Mouse (Mus musculus) CH12.LX (cell line): ENCODE results near the gene Syt12. TPM values are rescaled to one million over a fixed set of nuclear protein-coding genes. Genes with fewer than 3 reads are reported as not detected.

Source experiments
- DNase-seq: peaks from one replicate; pipeline ENCODE4 v3.0.0-alpha.2; 2013; ENCODE audit errors: extremely low read depth
- H3K27ac ChIP-seq: 2 replicates; pipeline ENCODE4 v1.5.1; 2012; ENCODE audit warnings: low read depth, mild to moderate bottlenecking, control low read depth, moderate library complexity; ENCODE audit not compliant: insufficient read depth
- H3K27me3 ChIP-seq: replicated peaks from 2 replicates; pipeline ENCODE3; 2012; ENCODE audit warnings: inconsistent platforms
- H3K36me3 ChIP-seq, 2 experiments: replicated peaks in 1 of 2; 2 replicates each; pipeline versions ENCODE3 to v1.6.1; 2012; ENCODE audit warnings: inconsistent platforms in 1 of 2, low read length in 1 of 2, mild to moderate bottlenecking in 1 of 2, mixed read lengths in 1 of 2, moderate library complexity in 1 of 2; ENCODE audit not compliant: control insufficient read depth in 1 of 2, insufficient read depth in 1 of 2
- H3K4me1 ChIP-seq, 2 experiments: 2 replicates each; pipeline ENCODE4 v1.6.1; 2012; ENCODE audit warnings: inconsistent platforms in 1 of 2, moderate library complexity in 1 of 2; ENCODE audit not compliant: insufficient read depth in 2 of 2, control insufficient read depth in 1 of 2
- H3K4me2 ChIP-seq: 2 replicates; pipeline ENCODE4 v1.6.1; 2012; ENCODE audit warnings: low read depth, mild to moderate bottlenecking, control low read depth; ENCODE audit not compliant: poor library complexity, insufficient read depth, severe bottlenecking
- H3K4me3 ChIP-seq, 3 experiments: fragments of 150-350 bp in 1 of 3; sonication (generic) in 1 of 3; replicated peaks in 1 of 3; 2 replicates each; pipeline versions ENCODE3 to v1.5.1; 2011 to 2012; ENCODE audit warnings: low read depth in 2 of 3, low read length in 2 of 3, mild to moderate bottlenecking in 2 of 3, moderate library complexity in 2 of 3, control low read depth in 1 of 3, improper control_type of control experiment in 1 of 3, inconsistent platforms in 1 of 3, mixed read lengths in 1 of 3; ENCODE audit not compliant: poor library complexity in 1 of 3
- H3K79me2 ChIP-seq: replicated peaks from 2 replicates; pipeline ENCODE4 v1.6.1; 2012; ENCODE audit warnings: mild to moderate bottlenecking, moderate library complexity; ENCODE audit not compliant: control insufficient read depth, poor library complexity, insufficient read depth, severe bottlenecking; ENCODE audit errors: extremely low read depth
- H3K9ac ChIP-seq: 2 replicates; pipeline ENCODE4 v1.6.1; 2012; ENCODE audit warnings: low read depth, mild to moderate bottlenecking, control low read depth, moderate library complexity; ENCODE audit not compliant: insufficient read depth
- H3K9me3 ChIP-seq: replicated peaks from 2 replicates; pipeline ENCODE3; 2012; ENCODE audit warnings: low read length, inconsistent platforms, mixed read lengths
- CHD2 ChIP-seq: IDR thresholded peaks from 2 replicates; pipeline ENCODE4 v1.6.1; 2011; ENCODE audit warnings: low read length, improper control_type of control experiment
- CTCF ChIP-seq, 2 experiments: IDR thresholded peaks in 1 of 2; conservative IDR thresholded peaks in 1 of 2; 2 replicates each; pipeline ENCODE4 v1.5.1; 2011 to 2012; ENCODE audit warnings: low read depth in 2 of 2, low read length in 2 of 2, improper control_type of control experiment in 1 of 2, inconsistent platforms in 1 of 2, mild to moderate bottlenecking in 1 of 2, moderate library complexity in 1 of 2
- EP300 ChIP-seq: IDR thresholded peaks from 2 replicates; pipeline ENCODE4 v1.6.1; 2011; ENCODE audit warnings: low read length, improper control_type of control experiment
- GABPA ChIP-seq: IDR thresholded peaks from 2 replicates; pipeline ENCODE4 v1.6.1; 2012; ENCODE audit warnings: low read depth, low read length, improper control_type of control experiment, inconsistent platforms; ENCODE audit not compliant: insufficient replicate concordance
- IRF4 ChIP-seq: IDR thresholded peaks from 2 replicates; pipeline ENCODE4 v1.6.1; 2014; ENCODE audit warnings: low read depth, mild to moderate bottlenecking, inconsistent platforms, low read length, improper control_type of control experiment
- MAFK ChIP-seq: IDR thresholded peaks from 2 replicates; pipeline ENCODE4 v1.6.1; 2011; ENCODE audit warnings: low read length, improper control_type of control experiment; ENCODE audit not compliant: insufficient replicate concordance
- MAX ChIP-seq: IDR thresholded peaks from 2 replicates; pipeline ENCODE4 v1.6.1; 2011; ENCODE audit warnings: low read length, improper control_type of control experiment
- MEF2A ChIP-seq: IDR thresholded peaks from 2 replicates; pipeline ENCODE4 v1.6.1; 2014; ENCODE audit warnings: low read depth, mild to moderate bottlenecking, inconsistent platforms, low read length, improper control_type of control experiment, borderline replicate concordance
- MXI1 ChIP-seq: IDR thresholded peaks from 2 replicates; pipeline ENCODE4 v1.6.1; 2011; ENCODE audit warnings: mild to moderate bottlenecking, low read depth, low read length, improper control_type of control experiment
- MYC ChIP-seq: IDR thresholded peaks from 2 replicates; pipeline ENCODE4 v1.6.1; 2011; ENCODE audit warnings: low read depth, mild to moderate bottlenecking, improper control_type of control experiment, low read length
- NELFE ChIP-seq: IDR thresholded peaks from 2 replicates; pipeline ENCODE4 v1.6.1; 2011; ENCODE audit warnings: low read depth, low read length, improper control_type of control experiment
- NRF1 ChIP-seq: IDR thresholded peaks from 2 replicates; pipeline ENCODE4 v1.6.1; 2014; ENCODE audit warnings: low read depth, mild to moderate bottlenecking, inconsistent platforms, low read length, improper control_type of control experiment, moderate library complexity
- PAX5 ChIP-seq: IDR thresholded peaks from 2 replicates; pipeline ENCODE4 v1.6.1; 2012; ENCODE audit warnings: low read length, inconsistent platforms, mixed read lengths
- POLR2AphosphoS2 ChIP-seq: IDR thresholded peaks from 2 replicates; pipeline ENCODE4 v1.6.1; 2011; ENCODE audit warnings: low read depth, low read length, improper control_type of control experiment
- RAD21 ChIP-seq: IDR thresholded peaks from 2 replicates; pipeline ENCODE4 v1.6.1; 2011; ENCODE audit warnings: low read depth, mild to moderate bottlenecking, low read length, improper control_type of control experiment, moderate library complexity
- RCOR1 ChIP-seq: conservative IDR thresholded peaks from 2 replicates; pipeline ENCODE4 v1.6.1; 2012; ENCODE audit warnings: low read depth, mild to moderate bottlenecking, inconsistent platforms, low read length, improper control_type of control experiment
- SIN3A ChIP-seq: IDR thresholded peaks from 2 replicates; pipeline ENCODE4 v1.6.1; 2012; ENCODE audit warnings: low read length, improper control_type of control experiment, inconsistent platforms
- TBP ChIP-seq: conservative IDR thresholded peaks from 2 replicates; pipeline ENCODE4 v1.6.1; 2011; ENCODE audit warnings: low read depth, low read length, improper control_type of control experiment
- USF2 ChIP-seq: conservative IDR thresholded peaks from 2 replicates; pipeline ENCODE4 v1.6.1; 2011; ENCODE audit warnings: low read depth, low read length, improper control_type of control experiment
- ZC3H11A ChIP-seq: IDR thresholded peaks from 2 replicates; pipeline ENCODE4 v1.6.1; 2012; ENCODE audit warnings: low read depth, mild to moderate bottlenecking, inconsistent platforms, low read length, improper control_type of control experiment
- ZMIZ1 ChIP-seq: IDR thresholded peaks from 2 replicates; pipeline ENCODE4 v1.6.1; 2012; ENCODE audit warnings: low read depth, mild to moderate bottlenecking, inconsistent platforms, low read length, improper control_type of control experiment
- ZNF384 ChIP-seq: IDR thresholded peaks from 2 replicates; pipeline ENCODE4 v1.6.1; 2012; ENCODE audit warnings: low read depth, low read length, improper control_type of control experiment, inconsistent platforms
- dilution Hi-C: fragments of 300-500 bp; cut with MboI; formaldehyde crosslinking; loops from 2 replicates; pipeline ENCODE4 v1.14.3; 2020; ENCODE audit warnings: low sequenced_read_pairs; ENCODE audit not compliant: extremely low pct_unique_long_range_greater_than_20kb, extremely low pct_ligation_motif_present
- in situ Hi-C: fragments of 300-500 bp; cut with MboI; formaldehyde crosslinking; loops from 3 replicates; pipeline ENCODE4 v1.14.3; 2019; ENCODE audit warnings: low sequenced_read_pairs, low pct_ligation_motif_present, low pct_unique_long_range_greater_than_20kb, mixed read lengths
- polyA plus RNA-seq: library from polyadenylated mRNA; unstranded; fragments of >175 nt; gene quantifications from 2 replicates; pipeline ENCODE4 v1.2.1, GENCODE M21; 2012; ENCODE audit warnings: low read depth; ENCODE audit not compliant: insufficient read length
- total RNA-seq, 2 experiments: library from RNA; depleted of rRNA; stranded (reverse); fragments of 300-350 nt in 1 of 2; fragments of >200 nt in 1 of 2; gene quantifications; 2 replicates each; pipeline ENCODE4 v1.2.3; 2012 to 2014

The Syt12 gene
- total and polyA plus RNA-seq, 3 experiments: 0.17 to 0.50 TPM; not detected in 1

- TF ChIP-seq NRF1 (no peak), ZMIZ1 (no peak), GABPA (no peak), USF2 (no peak), PAX5 (no peak), RAD21 (no peak), MYC (no peak), EP300 (no peak), MAFK (no peak), CTCF (conservative IDR thresholded peaks at IDR 0.05 in 1 of 2, IDR thresholded peaks at IDR 0.05 in 1 of 2; ENCODE audit: low read depth in 2 of 2, low read length in 2 of 2) (no peak), RCOR1 (no peak), IRF4 (no peak), ZNF384 (no peak), MXI1 (no peak), MAX (no peak), TBP (no peak), MEF2A (no peak)
- in situ Hi-C loops: loop anchor here (25.0 kb wide), 2 partner anchors 380 to 505 kb away; partner anchors contain the start of genes Ctsf and Npas4
- H3K27ac ChIP-seq: no peak overlapping the region
- dilution Hi-C loops: no loop called here
- H3K36me3 ChIP-seq: no peaks in the 10 kb centered on the region
- H3K4me1 ChIP-seq: no peaks in the 10 kb centered on the region
- DNase-seq: no peak
- H3K79me2 ChIP-seq: no peaks in the 10 kb centered on the region
- H3K9me3 ChIP-seq: no peaks in the 10 kb centered on the region
- H3K27me3 ChIP-seq: peaks cover 2% of the 10 kb centered on the region
- H3K4me3 ChIP-seq: no peak overlapping the region
- H3K9ac ChIP-seq: no peak overlapping the region
- H3K4me2 ChIP-seq: no peak overlapping the region
Observed at GRCm38 (mm10) chr19:4482111-4482859, 5.0 kb upstream of the Syt12 start.

GRCm38 (mm10) chr19:4481326-4481725 lies 4.1 kb upstream of the Syt12 start:
- H3K27ac ChIP-seq: no peak overlapping the region
- peaks cover 2% of the 10 kb centered on the region for H3K27me3 ChIP-seq
- no peak overlapping the region for H3K4me3 ChIP-seq
- no peak overlapping the region for H3K4me2 ChIP-seq
- peaks cover 6% of the 10 kb centered on the region for H3K9me3 ChIP-seq
- in situ Hi-C loops: loop anchor here (25.0 kb wide), 2 partner anchors 381 to 506 kb away; partner anchors contain the start of genes Ctsf and Npas4
- DNase-seq: no peak
- no peaks in the 10 kb centered on the region for H3K79me2 ChIP-seq
- dilution Hi-C loops: no loop called here
- H3K36me3 ChIP-seq: no peaks in the 10 kb centered on the region
- H3K4me1 ChIP-seq: no peaks in the 10 kb centered on the region
- TF ChIP-seq MAX (no peak), CHD2 (no peak), GABPA (no peak), NELFE (no peak), SIN3A (no peak), MEF2A (no peak), TBP (no peak), POLR2AphosphoS2 (no peak), ZC3H11A (no peak), NRF1 (no peak)
- H3K9ac ChIP-seq: no peak overlapping the region
